ENCODE assay signal across 13 mouse cellular contexts in genomic region chr11:107462478-107462877, GRCm38 (mm10). TPM values are rescaled to one million over a fixed set of nuclear protein-coding genes. Genes with fewer than 3 reads are reported as not detected.
DNase-seq lines count a peak whose midpoint lies in the region; ATAC-seq and TF ChIP-seq lines count a peak whose summit lies in the region.
"Had no signal": no experiment of that assay in that cellular context is flagged by ENCODE, and none has a peak within 500 bp of the region (broad histone marks: within the 10 kb centered on the region; RNA-seq: fewer than 3 reads in every experiment).

No protein-coding gene starts in this region.

- peaks cover 0 to 3% of the 10 kb centered on the region in 2 experiments for H3K36me3 ChIP-seq in CH12.LX (replicated peaks in 1 of 2; ENCODE audit: control insufficient read depth in 1 of 2, insufficient read depth in 1 of 2, low read length in 1 of 2)
- H3K36me3 ChIP-seq in forebrain, embryonic 11.5 days (ENCODE audit: control insufficient read depth, insufficient read depth, low read length), result no peaks in the 10 kb centered on the region
- H3K36me3 ChIP-seq in kidney, embryonic 16.5 days (ENCODE audit: insufficient read depth, low read length), result no peaks in the 10 kb centered on the region
- H3K36me3 ChIP-seq in heart, embryonic 10.5 days, result no peaks in the 10 kb centered on the region

- TF ChIP-seq CTCF in left cerebral cortex, adult 2 months (IDR thresholded peaks at IDR 0.05), result peak; percentile 29
- TF ChIP-seq CTCF in CH12.LX (conservative IDR thresholded peaks at IDR 0.05 in 1 of 2, IDR thresholded peaks at IDR 0.05 in 1 of 2; ENCODE audit: low read depth in 2 of 2, low read length in 2 of 2), result peak in 1 of 2 experiments; percentile 65; a peak in 2 of 4 replicates

- no peak for DNase-seq in left cerebral cortex, adult 2 months (ENCODE audit: extremely low spot score in 1 of 2, low spot score in 2 of 2)
- no peak for DNase-seq in left cerebral cortex, postnatal 4 days
- no peak for DNase-seq in CH12.LX (ENCODE audit: extremely low read depth)
- peak; percentile 78 for DNase-seq in ZHBTc4 (ENCODE audit: low read depth, low spot score)
- DNase-seq in naive thymus-derived CD4-positive, alpha-beta T cell, adult 2 months (ENCODE audit: low read depth), result peak; percentile 65
- no peak for DNase-seq in forebrain, embryonic 11.5 days (ENCODE audit: low spot score)
- DNase-seq in heart, embryonic 10.5 days (ENCODE audit: low spot score), result no peak
- DNase-seq: heart, postnatal 10 days; layer of hippocampus, postnatal 36 days; liver, embryonic 13.5 days; midbrain, embryonic 14.5 days had no signal

- dilution Hi-C loops in CH12.LX (cut with MboI; ENCODE audit: extremely low pct_ligation_motif_present, extremely low pct_unique_long_range_greater_than_20kb, low sequenced_read_pairs), result no loop called here

- no peak for TF ChIP-seq POLR2A in CH12.LX (IDR thresholded peaks at IDR 0.05; ENCODE audit: low read depth, low read length)

- H3K4me2 ChIP-seq in CH12.LX (ENCODE audit: insufficient read depth, low read depth, poor library complexity, severe bottlenecking), result no peak overlapping the region
- no peak overlapping the region for H3K4me2 ChIP-seq in forebrain, embryonic 11.5 days (ENCODE audit: low read depth, low read length, severe bottlenecking)
- H3K4me2 ChIP-seq in kidney, embryonic 16.5 days (replicated peaks; ENCODE audit: low read depth, low read length), result no peak overlapping the region
- H3K4me2 ChIP-seq: liver, embryonic 13.5 days had no signal

- H3K79me2 ChIP-seq in CH12.LX (replicated peaks; ENCODE audit: control insufficient read depth, extremely low read depth, insufficient read depth, poor library complexity, severe bottlenecking), result no peaks in the 10 kb centered on the region

- no peak overlapping the region for H3K27ac ChIP-seq in left cerebral cortex, adult 2 months
- no peak overlapping the region for H3K27ac ChIP-seq in CH12.LX (ENCODE audit: insufficient read depth, low read depth)
- no peak overlapping the region for H3K27ac ChIP-seq in forebrain, embryonic 11.5 days (ENCODE audit: low read depth, low read length)
- no peak overlapping the region for H3K27ac ChIP-seq in kidney, embryonic 16.5 days (ENCODE audit: low read length)
- no peak overlapping the region for H3K27ac ChIP-seq in heart, embryonic 10.5 days
- H3K27ac ChIP-seq: liver, embryonic 13.5 days had no signal

- in situ Hi-C loops in CH12.LX (cut with MboI; ENCODE audit: low pct_ligation_motif_present, low pct_unique_long_range_greater_than_20kb, low sequenced_read_pairs), result no loop called here

- H3K27me3 ChIP-seq in CH12.LX (replicated peaks), result no peaks in the 10 kb centered on the region
- no peaks in the 10 kb centered on the region for H3K27me3 ChIP-seq in forebrain, embryonic 11.5 days (ENCODE audit: control insufficient read depth, insufficient read depth, low read length)
- H3K27me3 ChIP-seq in kidney, embryonic 16.5 days (ENCODE audit: insufficient read depth, low read length), result no peaks in the 10 kb centered on the region
- no peaks in the 10 kb centered on the region for H3K27me3 ChIP-seq in heart, embryonic 10.5 days (ENCODE audit: insufficient read depth, poor library complexity, severe bottlenecking)
- H3K27me3 ChIP-seq: liver, embryonic 13.5 days had no signal

- H3K9ac ChIP-seq in CH12.LX (ENCODE audit: insufficient read depth, low read depth), result no peak overlapping the region
- H3K9ac ChIP-seq in forebrain, embryonic 11.5 days (ENCODE audit: low read length), result no peak overlapping the region
- no peak overlapping the region for H3K9ac ChIP-seq in kidney, embryonic 16.5 days (replicated peaks; ENCODE audit: low read length)
- H3K9ac ChIP-seq: liver, embryonic 13.5 days had no signal

- intact Hi-C loops in left cerebral cortex, adult 2 months (cut with DNase I), result no loop called here
- intact Hi-C loops in left cerebral cortex, postnatal 4 days (cut with DNase I), result loop anchor here (10.0 kb wide), 2 partner anchors 48 to 78 kb away; no protein-coding TSS in a partner anchor

- peak; percentile 56 for TF ChIP-seq RAD21 in CH12.LX (IDR thresholded peaks at IDR 0.05; ENCODE audit: low read depth, low read length)

- H3K4me3 ChIP-seq in left cerebral cortex, adult 2 months, result no peak overlapping the region
- no peak overlapping the region for H3K4me3 ChIP-seq in CH12.LX (replicated peaks in 1 of 3; ENCODE audit: low read depth in 2 of 3, low read length in 2 of 3, poor library complexity in 1 of 3)
- no peak overlapping the region for H3K4me3 ChIP-seq in forebrain, embryonic 11.5 days (ENCODE audit: low read depth, low read length)
- H3K4me3 ChIP-seq in kidney, embryonic 16.5 days (ENCODE audit: low read length), result no peak overlapping the region
- H3K4me3 ChIP-seq in heart, embryonic 10.5 days, result no peak overlapping the region
- H3K4me3 ChIP-seq: liver, embryonic 13.5 days had no signal

- TF ChIP-seq EP300 in CH12.LX (IDR thresholded peaks at IDR 0.05; ENCODE audit: low read length), result no peak

- ATAC-seq in forebrain, embryonic 11.5 days (replicated peaks; ENCODE audit: low FRiP score), result no peak
- ATAC-seq in kidney, embryonic 16.5 days (ENCODE audit: low FRiP score, low TSS enrichment), result no peak
- ATAC-seq: forebrain, embryonic 14.5 days had no signal

- H3K9me3 ChIP-seq in CH12.LX (replicated peaks; ENCODE audit: low read length), result peaks cover 4% of the 10 kb centered on the region
- no peaks in the 10 kb centered on the region; the same call in 1 of the 2 replicates for H3K9me3 ChIP-seq in forebrain, embryonic 11.5 days (ENCODE audit: control insufficient read depth, low read length)
- no peaks in the 10 kb centered on the region for H3K9me3 ChIP-seq in kidney, embryonic 16.5 days (ENCODE audit: low read length)
- no peaks in the 10 kb centered on the region for H3K9me3 ChIP-seq in heart, embryonic 10.5 days

- WGBS in forebrain, embryonic 11.5 days, result 92% methylated on average over 3 of the region's 3 CpGs
- WGBS in kidney, embryonic 16.5 days, result 92% methylated on average over 3 of the region's 3 CpGs
- 92% methylated on average over 3 of the region's 3 CpGs for whole genome bisulfite sequencing in heart, embryonic 10.5 days

- H3K4me1 ChIP-seq in CH12.LX (ENCODE audit: control insufficient read depth in 1 of 2, insufficient read depth in 2 of 2), result peaks cover 0 to 10% of the 10 kb centered on the region in 2 experiments; a peak in 1 of 4 replicates
- 0 out of 2 replicates have a peak, but pooled peaks cover 2% of the 10 kb centered on the region for H3K4me1 ChIP-seq in forebrain, embryonic 11.5 days (replicated peaks; ENCODE audit: control insufficient read depth, insufficient read depth, low read length)
- peaks cover 29% of the 10 kb centered on the region for H3K4me1 ChIP-seq in kidney, embryonic 16.5 days (ENCODE audit: insufficient read depth, low read length)
- H3K4me1 ChIP-seq in heart, embryonic 10.5 days, result peaks cover 7% of the 10 kb centered on the region

TF ChIP-seq in CH12.LX, 34 proteins besides CTCF, POLR2A, EP300 and RAD21:
- TF ChIP-seq PAX5 (IDR thresholded peaks at IDR 0.05; ENCODE audit: low read length) (no peak), SMC3 (IDR thresholded peaks at IDR 0.05; ENCODE audit: low read depth, low read length) (peak; percentile 62), NELFE (IDR thresholded peaks at IDR 0.05; ENCODE audit: low read depth, low read length) (no peak), ZMIZ1 (IDR thresholded peaks at IDR 0.05; ENCODE audit: low read depth, low read length) (no peak), MAZ (IDR thresholded peaks at IDR 0.05; ENCODE audit: low read depth, low read length) (no peak), ZNF384 (IDR thresholded peaks at IDR 0.05; ENCODE audit: low read depth, low read length) (no peak)

RNA-seq across cellular contexts. Expression of gene Pitpnc1, which starts 8.0 kb away (rescaled TPM):
- total RNA-seq in left cerebral cortex, adult 2 months (2021), result 10 to 100 TPM; 54.5 to 55.2 TPM
- total RNA-seq in left cerebral cortex, postnatal 4 days (2021), result 10 to 100 TPM; 78.8 to 79.4 TPM
- total RNA-seq in CH12.LX (2012; rRNA removed) (2.1 and 2.4 TPM in 2 replicates), CH12.LX (2014; rRNA removed) (3.6 and 5.3 TPM in 2 replicates)
- polyA plus RNA-seq in CH12.LX (2012; ENCODE audit: insufficient read length, low read depth), result 3.6 and 5.4 TPM in 2 replicates
- 34.2 and 35.7 TPM in 2 replicates for polyA plus RNA-seq in forebrain, embryonic 11.5 days (2014; fragmentation: Nextera tagmentation; extraction: Ambion mirVana)
- polyA plus RNA-seq in kidney, embryonic 16.5 days (2015; fragmentation: Nextera tagmentation; extraction: Ambion mirVana), result 21.5 and 23.0 TPM in 2 replicates
- 6.6 and 11.6 TPM in 2 replicates for polyA plus RNA-seq in heart, embryonic 10.5 days (2016; fragmentation: Nextera tagmentation; extraction: Ambion mirVana)

RNA-seq across cellular contexts. Expression of gene Psmd12, which starts 16.8 kb away (rescaled TPM):
- total RNA-seq in left cerebral cortex, adult 2 months (2021), result 10 to 100 TPM; 67.1 to 72.9 TPM
- 10 to 100 TPM; 76.0 to 78.0 TPM for total RNA-seq in left cerebral cortex, postnatal 4 days (2021)
- 108 and 144 TPM in 2 replicates for total RNA-seq in CH12.LX (2012; rRNA removed)
- 151 and 172 TPM in 2 replicates for total RNA-seq in CH12.LX (2014; rRNA removed)
- polyA plus RNA-seq in CH12.LX (2012; ENCODE audit: insufficient read length, low read depth), result 257 and 288 TPM in 2 replicates
- 213 and 218 TPM in 2 replicates for polyA plus RNA-seq in forebrain, embryonic 11.5 days (2014; fragmentation: Nextera tagmentation; extraction: Ambion mirVana)
- polyA plus RNA-seq in kidney, embryonic 16.5 days (2015; fragmentation: Nextera tagmentation; extraction: Ambion mirVana), result 178 and 180 TPM in 2 replicates
- 191 and 223 TPM in 2 replicates for polyA plus RNA-seq in heart, embryonic 10.5 days (2016; fragmentation: Nextera tagmentation; extraction: Ambion mirVana)

Comparison
In these comparisons a context has a peak if more than half of its experiments do, and no peak if none do; other contexts are left out.
1. DNase-seq: peak in ZHBTc4 (single experiment) and naive thymus-derived CD4-positive, alpha-beta T cell, adult 2 months (single experiment); none in left cerebral cortex, adult 2 months (0 of 2), left cerebral cortex, postnatal 4 days (single experiment), CH12.LX (single experiment), forebrain, embryonic 11.5 days (single experiment) and heart, embryonic 10.5 days (single experiment).